Mouse (Mus musculus) intestine, postnatal 0 days (tissue): ENCODE data around the gene Casp9. TPM values are rescaled to one million over a fixed set of nuclear protein-coding genes. Genes with fewer than 3 reads are reported as not detected.

ENCODE experiments used
- ATAC-seq: fragments of 200-750 bp; cut with Nextera tagmentation; 2 replicates; pipeline ENCODE4 v1.8.0; 2017; ENCODE audit warnings: mild to moderate bottlenecking, moderate TSS enrichment, moderate library complexity
- H3K27ac ChIP-seq: fragments of 300-500 bp; sonication (generic); 2 replicates; pipeline ENCODE4 v1.5.1; 2014; ENCODE audit warnings: mild to moderate bottlenecking, low read depth, low read length, moderate library complexity
- H3K27me3 ChIP-seq: fragments of 300-500 bp; sonication (generic); replicated peaks from 2 replicates; pipeline ENCODE4 v1.6.1; 2014; ENCODE audit warnings: low read length, mixed read lengths; ENCODE audit not compliant: control insufficient read depth, insufficient read depth
- H3K36me3 ChIP-seq: fragments of 300-500 bp; sonication (generic); 2 replicates; pipeline ENCODE4 v1.6.1; 2014; ENCODE audit warnings: mild to moderate bottlenecking, moderate library complexity; ENCODE audit not compliant: control insufficient read depth, insufficient read depth
- H3K4me1 ChIP-seq: fragments of 300-500 bp; sonication (generic); replicated peaks from 2 replicates; pipeline ENCODE4 v1.6.1; 2014; ENCODE audit warnings: antibody characterized with exemption, low read length, mixed read lengths; ENCODE audit not compliant: control insufficient read depth, insufficient read depth
- H3K4me2 ChIP-seq: fragments of 300-500 bp; sonication (generic); replicated peaks from 2 replicates; pipeline ENCODE4 v1.6.1; 2014; ENCODE audit warnings: low read depth, mild to moderate bottlenecking, moderate library complexity
- H3K4me3 ChIP-seq: fragments of 300-500 bp; sonication (generic); 2 replicates; pipeline ENCODE4 v1.5.1; 2014; ENCODE audit warnings: low read depth, low read length
- H3K9ac ChIP-seq: fragments of 300-500 bp; sonication (generic); 2 replicates; pipeline ENCODE4 v1.6.1; 2014; ENCODE audit warnings: mild to moderate bottlenecking, low read depth, low read length
- H3K9me3 ChIP-seq: fragments of 300-500 bp; sonication (generic); 2 replicates; pipeline ENCODE4 v1.6.1; 2016; ENCODE audit warnings: mixed run types; ENCODE audit not compliant: control insufficient read depth
- CTCF ChIP-seq: sonication (generic); IDR thresholded peaks from 2 replicates; pipeline ENCODE4 v1.5.1; 2016; ENCODE audit warnings: low read depth, mild to moderate bottlenecking, control low read depth, antibody characterized with exemption, moderate library complexity
- WGBS: fragments of 180-500 bp; shearing (Covaris S2); extraction: QIAGEN DNeasy Blood & Tissue Kit; methylation state at CpG from one replicate; pipeline ENCODE4 v1.1.7; 2014; 5-methylcytosine and 5-hydroxymethylcytosine counted together
- polyA plus RNA-seq: library from polyadenylated mRNA; unstranded; fragments of >200 nt; fragmentation: Nextera tagmentation; extraction: Ambion mirVana; gene quantifications from 2 replicates; pipeline ENCODE4 v1.2.1, GENCODE M21; 2015

Casp9 gene
- polyA plus RNA-seq, 1 experiment from 2014 or later = 13.4 TPM

- H3K27ac ChIP-seq = no peak overlapping the region
- no peak overlapping the region for H3K9ac ChIP-seq
- no peak for ATAC-seq
- no peaks in the 10 kb centered on the region for H3K9me3 ChIP-seq
- peaks cover 88% of the 10 kb centered on the region for H3K36me3 ChIP-seq
- no peak overlapping the region for H3K4me3 ChIP-seq
- 93% methylated on average over 7 of the region's 7 CpGs for WGBS
- H3K4me2 ChIP-seq = no peak overlapping the region
- no peak for TF ChIP-seq CTCF
- no peaks in the 10 kb centered on the region for H3K27me3 ChIP-seq
- H3K4me1 ChIP-seq = no peaks in the 10 kb centered on the region
These were observed 18.0 kb downstream of the Casp9 start for GRCm38 (mm10) chr4:141811375-141811774.

- Histone ChIP-seq H3K27me3 (no peaks in the 10 kb centered on the region), H3K4me1 (no peaks in the 10 kb centered on the region), H3K4me3 (no peak overlapping the region), H3K27ac (no peak overlapping the region), H3K4me2 (no peak overlapping the region), H3K9me3 (no peaks in the 10 kb centered on the region), H3K36me3 (peaks cover 44% of the 10 kb centered on the region), H3K9ac (no peak overlapping the region)
- ATAC-seq = no peak
- 95% methylated on average over 7 of the region's 7 CpGs for WGBS
- no peak for TF ChIP-seq CTCF
These were observed 22.9 kb downstream of the Casp9 start for GRCm38 (mm10) chr4:141816267-141816666.

- Histone ChIP-seq H3K9ac (no peak overlapping the region), H3K4me1 (no peaks in the 10 kb centered on the region), H3K27me3 (no peaks in the 10 kb centered on the region), H3K9me3 (no peaks in the 10 kb centered on the region), H3K4me2 (no peak overlapping the region), H3K4me3 (no peak overlapping the region), H3K27ac (no peak overlapping the region), H3K36me3 (peaks cover 36% of the 10 kb centered on the region)
- no peak for ATAC-seq
- 57% methylated on average over 14 of the region's 14 CpGs for WGBS
- no peak for TF ChIP-seq CTCF
These were observed 23.6 kb downstream of the Casp9 start for GRCm38 (mm10) chr4:141816776-141817655.

- Histone ChIP-seq H3K4me1 (no peaks in the 10 kb centered on the region), H3K4me3 (no peak overlapping the region), H3K9me3 (no peaks in the 10 kb centered on the region), H3K9ac (no peak overlapping the region), H3K36me3 (peaks cover 29% of the 10 kb centered on the region), H3K27me3 (no peaks in the 10 kb centered on the region), H3K4me2 (no peak overlapping the region), H3K27ac (no peak overlapping the region)
- WGBS = 73% methylated on average over 10 of the region's 10 CpGs
- no peak for ATAC-seq
- TF ChIP-seq CTCF = no peak
These were observed 24.3 kb downstream of the Casp9 start for GRCm38 (mm10) chr4:141817706-141818105.

GRCm38 (mm10) chr4:141818861-141819260 is 25.4 kb downstream of the Casp9 start:
- H3K27me3 ChIP-seq = no peaks in the 10 kb centered on the region
- no peak overlapping the region for H3K9ac ChIP-seq
- 86% methylated on average over 13 of the region's 13 CpGs for WGBS
- no peak for TF ChIP-seq CTCF
- H3K36me3 ChIP-seq = peaks cover 18% of the 10 kb centered on the region
- no peak overlapping the region for H3K4me2 ChIP-seq
- no peak for ATAC-seq
- H3K27ac ChIP-seq = no peak overlapping the region
- no peaks in the 10 kb centered on the region for H3K4me1 ChIP-seq
- H3K9me3 ChIP-seq = no peaks in the 10 kb centered on the region
- no peak overlapping the region for H3K4me3 ChIP-seq

GRCm38 (mm10) chr4:141819316-141819715 is 25.9 kb downstream of the Casp9 start:
- Histone ChIP-seq H3K4me2 (no peak overlapping the region), H3K27me3 (no peaks in the 10 kb centered on the region), H3K4me1 (no peaks in the 10 kb centered on the region), H3K4me3 (no peak overlapping the region), H3K9me3 (no peaks in the 10 kb centered on the region), H3K9ac (no peak overlapping the region), H3K36me3 (peaks cover 13% of the 10 kb centered on the region), H3K27ac (no peak overlapping the region)
- TF ChIP-seq CTCF = no peak
- no peak for ATAC-seq
- WGBS = 90% methylated on average over 7 of the region's 7 CpGs
